In the genomic region with DNA sequence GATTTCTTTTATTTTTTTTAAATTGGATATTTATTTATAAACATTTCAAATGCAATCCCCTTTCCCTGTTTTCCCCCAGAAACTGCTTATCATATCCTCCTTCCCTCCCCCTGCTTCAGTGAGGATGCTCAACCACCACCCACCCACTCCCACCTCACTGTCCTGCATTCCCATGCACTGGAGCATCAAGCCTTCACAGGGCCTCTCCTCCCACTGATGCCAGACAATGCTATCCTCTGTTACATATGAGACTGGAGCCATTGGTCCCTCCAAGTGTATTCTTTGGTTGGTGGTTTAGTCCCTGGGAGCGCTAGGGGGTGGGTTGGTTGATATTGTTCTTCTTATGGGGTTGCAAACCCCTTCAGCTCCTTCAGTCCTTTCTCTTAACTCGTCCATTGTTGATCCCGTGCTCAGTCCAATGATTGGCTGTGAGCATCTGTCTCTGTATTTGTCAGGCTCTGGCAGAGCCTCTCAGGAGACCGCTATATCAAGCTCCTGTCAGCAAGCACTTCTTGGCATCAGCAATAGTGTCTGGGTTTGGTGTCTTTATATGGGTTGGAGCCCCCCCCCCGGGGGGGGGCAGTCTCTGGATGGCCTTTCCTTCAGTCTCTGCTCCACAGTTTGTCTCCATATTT, we compare ENCODE assay signal across 7 mouse cellular contexts.
DNase-seq lines count a peak whose midpoint lies in the region; ATAC-seq and TF ChIP-seq lines count a peak whose summit lies in the region.
"Not testable (repeated sequence)": the region's sequence is repeated elsewhere in the genome, so short reads cannot be mapped to it uniquely, and the experiment has no call there.

No protein-coding gene starts in this region.

- TF ChIP-seq POLR2A in brain, embryonic 14.5 days (IDR thresholded peaks at IDR 0.05; ENCODE audit: borderline replicate concordance, extremely low read depth, insufficient read depth, insufficient read length, poor library complexity, severe bottlenecking) = not testable (repeated sequence)

- 40% methylated on average over 5 of the region's 5 CpGs for whole genome bisulfite sequencing in hindbrain, embryonic 10.5 days
- whole genome bisulfite sequencing in hindbrain, embryonic 12.5 days = 36% methylated on average over 5 of the region's 5 CpGs
- WGBS in hindbrain, embryonic 14.5 days = 43% methylated on average over 5 of the region's 5 CpGs
- 56% methylated on average over 5 of the region's 5 CpGs for WGBS in midbrain, embryonic 12.5 days
- WGBS in neural tube, embryonic 11.5 days = 60% methylated on average over 5 of the region's 5 CpGs

- H3K9ac ChIP-seq in hindbrain, embryonic 12.5 days; hindbrain, embryonic 14.5 days; midbrain, embryonic 12.5 days (replicated peaks); neural tube, embryonic 11.5 days (ENCODE audit: low read length): not testable (repeated sequence)

- not testable (repeated sequence) for H3K27ac ChIP-seq in hindbrain, embryonic 10.5 days; hindbrain, embryonic 12.5 days; hindbrain, embryonic 14.5 days; midbrain, embryonic 12.5 days (replicated peaks); neural tube, embryonic 11.5 days (ENCODE audit: low read depth, low read length)

- H3K4me2 ChIP-seq in hindbrain, embryonic 12.5 days (replicated peaks); hindbrain, embryonic 14.5 days (replicated peaks); midbrain, embryonic 12.5 days (replicated peaks); neural tube, embryonic 11.5 days (ENCODE audit: low read depth): not testable (repeated sequence)

- H3K4me3 ChIP-seq in hindbrain, embryonic 10.5 days; hindbrain, embryonic 12.5 days; hindbrain, embryonic 14.5 days (replicated peaks; ENCODE audit: low read length); midbrain, embryonic 12.5 days; neural tube, embryonic 11.5 days (ENCODE audit: low read depth, low read length): not testable (repeated sequence)

- H3K9me3 ChIP-seq in hindbrain, embryonic 10.5 days; hindbrain, embryonic 12.5 days (replicated peaks); hindbrain, embryonic 14.5 days (ENCODE audit: control insufficient read depth, low read length); midbrain, embryonic 12.5 days; neural tube, embryonic 11.5 days (ENCODE audit: control insufficient read depth, low read length): not testable (repeated sequence)

- DNase-seq in brain, embryonic 14.5 days (ENCODE audit: low read depth) = peak; percentile 3
- DNase-seq in hindbrain, embryonic 10.5 days (ENCODE audit: low spot score) = peak; percentile 12
- not testable (repeated sequence) for DNase-seq in hindbrain, embryonic 14.5 days (ENCODE audit: low spot score); neural tube, embryonic 11.5 days (ENCODE audit: low spot score)
- DNase-seq in mesoderm, embryonic 11.5 days (ENCODE audit: low read depth, low spot score) = peak; percentile 2

- ATAC-seq in hindbrain, embryonic 12.5 days (ENCODE audit: low FRiP score) = peak; percentile 81
- peak; percentile 34; the same call in 1 of the 2 replicates for ATAC-seq in hindbrain, embryonic 14.5 days (ENCODE audit: low FRiP score)
- peak; percentile 66; the same call in 1 of the 2 replicates for ATAC-seq in midbrain, embryonic 12.5 days (ENCODE audit: low FRiP score, low read depth)
- ATAC-seq in neural tube, embryonic 11.5 days (ENCODE audit: insufficient read depth, low FRiP score, low TSS enrichment) = peak; percentile 58

- not testable (repeated sequence) for H3K36me3 ChIP-seq in hindbrain, embryonic 10.5 days; hindbrain, embryonic 12.5 days; hindbrain, embryonic 14.5 days (replicated peaks; ENCODE audit: control insufficient read depth, insufficient read depth); midbrain, embryonic 12.5 days; neural tube, embryonic 11.5 days (ENCODE audit: control insufficient read depth, insufficient read depth, low read length)

- not testable (repeated sequence) for H3K4me1 ChIP-seq in hindbrain, embryonic 10.5 days (replicated peaks); hindbrain, embryonic 12.5 days; hindbrain, embryonic 14.5 days (replicated peaks; ENCODE audit: control insufficient read depth, insufficient read depth, low read length); midbrain, embryonic 12.5 days; neural tube, embryonic 11.5 days (ENCODE audit: control insufficient read depth, insufficient read depth, low read length)

- H3K27me3 ChIP-seq in hindbrain, embryonic 10.5 days (ENCODE audit: insufficient read depth, poor library complexity, severe bottlenecking); hindbrain, embryonic 12.5 days; hindbrain, embryonic 14.5 days (ENCODE audit: control insufficient read depth, insufficient read depth, low read length); midbrain, embryonic 12.5 days; neural tube, embryonic 11.5 days (ENCODE audit: control insufficient read depth, insufficient read depth, low read length): not testable (repeated sequence)

- not testable (repeated sequence) for TF ChIP-seq CTCF in brain, embryonic 14.5 days (IDR thresholded peaks at IDR 0.05; ENCODE audit: borderline replicate concordance, extremely low read depth, insufficient read depth, insufficient read length)
